Mouse (Mus musculus): ENCODE measurements at regions not wholly inside any gene's neighbourhood (a gene's known extent, or its start where the extent isn't known, plus 50 kb on each side); places are given as distances from the start of the nearest gene placed in this dataset.

DNA sequence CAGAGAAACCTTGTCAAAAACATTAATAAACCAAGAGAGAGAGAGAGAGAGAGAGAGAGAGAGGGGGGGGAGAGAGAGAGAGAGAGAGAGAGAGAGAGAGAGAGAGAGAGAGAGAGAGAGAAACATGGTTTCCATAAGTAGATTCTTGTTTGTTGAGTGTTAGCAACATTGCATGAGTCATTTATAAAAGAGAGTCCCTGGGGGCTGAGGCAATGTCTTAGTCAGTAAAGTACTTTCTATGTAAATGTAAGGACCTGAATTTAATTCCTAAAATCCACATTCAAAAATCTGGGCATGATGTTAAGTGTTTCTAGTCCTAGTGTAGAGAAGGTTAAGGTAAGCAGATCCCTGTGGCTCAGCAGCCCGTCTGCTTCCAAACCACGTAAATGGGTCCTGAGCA is 304.9 kb downstream of the Osr1 start:
- H3K4me3 ChIP-seq (ENCODE audit: insufficient read depth, low read length): no peak overlapping the region
- TF ChIP-seq POLR2A (IDR thresholded peaks at IDR 0.05; ENCODE audit: low read depth, low read length): no peak
- no peak for TF ChIP-seq CTCF (IDR thresholded peaks at IDR 0.05; ENCODE audit: borderline replicate concordance, insufficient read depth, low read length)
- no peaks in the 10 kb centered on the region for H3K4me1 ChIP-seq (ENCODE audit: control insufficient read depth, insufficient read depth, low read length)
- H3K27ac ChIP-seq (ENCODE audit: insufficient read depth, low read length): no peak overlapping the region

DNA sequence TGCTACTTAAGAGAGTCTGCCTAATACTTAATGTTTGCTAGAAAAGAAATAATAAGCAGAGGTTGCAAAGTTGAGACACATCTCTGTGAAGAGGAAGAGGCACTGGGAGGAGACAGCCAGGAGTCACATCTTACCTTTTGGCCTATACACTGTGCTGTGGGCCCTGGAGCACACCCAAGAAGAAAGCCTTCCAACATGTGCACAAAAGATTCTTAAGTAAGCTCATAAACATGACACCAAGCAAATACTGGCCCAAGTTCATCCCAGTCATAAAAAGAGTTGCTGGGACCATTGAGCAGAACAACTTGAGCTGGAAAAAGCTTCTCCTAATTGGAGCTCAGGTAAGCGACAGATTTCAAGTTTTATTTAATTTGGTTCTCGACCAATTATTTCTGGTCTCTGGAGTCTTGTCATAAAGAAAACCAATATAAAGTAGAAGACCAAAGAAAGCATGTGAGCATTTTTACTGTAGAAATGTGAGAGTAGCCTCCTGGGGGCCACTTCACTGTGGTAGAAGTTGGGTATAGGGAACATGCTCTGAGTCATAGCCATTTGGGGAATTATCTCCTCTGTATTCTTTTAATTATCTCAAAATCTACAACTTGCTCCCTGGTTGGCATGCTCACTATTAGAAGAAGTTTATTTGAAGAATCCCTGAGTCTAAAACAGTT is 312.2 kb downstream of the Osr1 start:
- H3K27ac ChIP-seq (ENCODE audit: insufficient read depth, low read length): no peak overlapping the region
- H3K4me1 ChIP-seq (ENCODE audit: control insufficient read depth, insufficient read depth, low read length): no peaks in the 10 kb centered on the region
- TF ChIP-seq CTCF (IDR thresholded peaks at IDR 0.05; ENCODE audit: borderline replicate concordance, insufficient read depth, low read length) (no peak), POLR2A (IDR thresholded peaks at IDR 0.05; ENCODE audit: low read depth, low read length) (no peak)
- no peak overlapping the region for H3K4me3 ChIP-seq (ENCODE audit: insufficient read depth, low read length)

DNA sequence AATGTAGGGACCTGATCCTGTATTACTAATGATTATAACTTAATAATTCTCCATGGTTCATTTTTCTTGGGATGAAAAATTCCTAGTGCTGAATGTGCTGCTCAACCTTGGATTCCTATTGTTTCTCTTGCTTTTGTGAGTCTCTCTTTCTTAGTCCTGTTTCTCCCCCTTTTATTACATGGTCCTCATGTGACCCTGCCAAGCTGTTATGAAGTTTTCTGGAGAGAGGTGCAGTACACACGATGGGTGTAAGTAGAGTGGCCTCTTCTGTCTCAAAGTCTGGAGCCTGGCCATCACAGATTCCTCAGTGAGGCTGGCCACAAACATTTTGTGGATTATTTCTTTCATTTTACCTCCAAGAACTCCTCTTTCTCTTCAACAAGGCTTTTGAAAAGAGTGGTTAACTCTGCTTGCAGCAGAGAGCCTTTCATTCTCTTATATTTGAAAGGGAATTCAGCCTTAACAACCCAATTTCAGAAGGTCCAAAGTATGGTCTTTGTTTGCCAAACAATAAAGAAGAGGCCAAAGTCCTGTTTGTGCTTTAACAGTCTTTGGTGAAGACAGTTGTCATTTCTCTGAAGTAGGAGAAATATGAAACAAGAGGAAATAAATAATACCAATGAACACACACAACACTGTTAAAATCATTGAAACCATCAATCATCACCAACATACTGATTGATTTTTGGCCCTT is 313.3 kb downstream of the Osr1 start:
- H3K4me3 ChIP-seq (ENCODE audit: insufficient read depth, low read length): no peak overlapping the region
- H3K4me1 ChIP-seq (ENCODE audit: control insufficient read depth, insufficient read depth, low read length): no peaks in the 10 kb centered on the region
- TF ChIP-seq POLR2A (IDR thresholded peaks at IDR 0.05; ENCODE audit: low read depth, low read length) (no peak), CTCF (IDR thresholded peaks at IDR 0.05; ENCODE audit: borderline replicate concordance, insufficient read depth, low read length) (no peak)
- H3K27ac ChIP-seq (ENCODE audit: insufficient read depth, low read length): no peak overlapping the region

DNA sequence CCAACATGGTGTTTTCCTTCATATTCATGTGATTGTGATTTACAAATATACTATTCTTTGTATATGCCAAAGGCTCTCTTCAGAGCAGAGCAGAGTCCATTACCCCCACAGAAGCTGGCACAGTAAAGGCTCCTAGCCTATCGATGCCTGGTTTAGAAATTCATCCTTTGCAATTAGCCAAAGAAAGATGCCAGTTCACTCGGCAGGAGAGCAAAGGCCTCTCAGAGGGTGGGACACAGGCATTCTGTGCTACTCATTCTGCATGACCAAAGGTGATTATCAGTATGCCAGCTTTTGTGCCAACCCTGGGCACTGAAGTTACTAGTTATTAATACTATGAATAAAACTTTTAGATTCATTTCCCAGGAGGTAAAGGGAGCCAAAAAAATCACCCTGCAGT is 324.6 kb downstream of the Osr1 start:
- Histone ChIP-seq H3K4me3 (ENCODE audit: insufficient read depth, low read length) (no peak overlapping the region), H3K4me1 (ENCODE audit: control insufficient read depth, insufficient read depth, low read length) (peaks cover 4% of the 10 kb centered on the region; the same call in 1 of the 2 replicates), H3K27ac (ENCODE audit: insufficient read depth, low read length) (no peak overlapping the region)
- TF ChIP-seq CTCF (IDR thresholded peaks at IDR 0.05; ENCODE audit: borderline replicate concordance, insufficient read depth, low read length) (no peak), POLR2A (IDR thresholded peaks at IDR 0.05; ENCODE audit: low read depth, low read length) (no peak)

DNA sequence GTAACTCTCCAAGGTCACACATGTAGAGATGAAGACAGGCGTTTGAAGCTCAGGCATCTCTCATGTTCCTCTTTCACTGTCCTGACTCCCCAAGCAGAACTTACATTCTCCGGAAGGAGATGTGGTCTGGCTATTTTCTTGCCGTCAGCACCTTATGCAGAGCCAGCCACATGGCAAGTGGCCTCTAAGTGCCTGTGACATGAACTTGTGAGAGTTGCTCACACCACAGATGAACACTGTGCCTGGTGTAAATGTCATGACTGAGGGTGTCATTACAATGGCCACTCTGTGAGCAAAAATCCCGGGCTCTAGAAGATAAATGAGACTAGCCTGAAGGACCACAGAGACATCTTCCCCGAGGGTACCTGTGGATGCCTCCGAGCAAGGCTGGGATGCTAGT is 328.1 kb downstream of the Osr1 start:
- Histone ChIP-seq H3K27ac (ENCODE audit: insufficient read depth, low read length) (0 out of 2 replicates have a peak overlapping the region, but pooled peaks have one; percentile 7), H3K4me1 (ENCODE audit: control insufficient read depth, insufficient read depth, low read length) (peaks cover 4% of the 10 kb centered on the region; the same call in 1 of the 2 replicates), H3K4me3 (ENCODE audit: insufficient read depth, low read length) (no peak overlapping the region)
- no peak for TF ChIP-seq POLR2A (IDR thresholded peaks at IDR 0.05; ENCODE audit: low read depth, low read length)
- TF ChIP-seq CTCF (IDR thresholded peaks at IDR 0.05; ENCODE audit: borderline replicate concordance, insufficient read depth, low read length): no peak

DNA sequence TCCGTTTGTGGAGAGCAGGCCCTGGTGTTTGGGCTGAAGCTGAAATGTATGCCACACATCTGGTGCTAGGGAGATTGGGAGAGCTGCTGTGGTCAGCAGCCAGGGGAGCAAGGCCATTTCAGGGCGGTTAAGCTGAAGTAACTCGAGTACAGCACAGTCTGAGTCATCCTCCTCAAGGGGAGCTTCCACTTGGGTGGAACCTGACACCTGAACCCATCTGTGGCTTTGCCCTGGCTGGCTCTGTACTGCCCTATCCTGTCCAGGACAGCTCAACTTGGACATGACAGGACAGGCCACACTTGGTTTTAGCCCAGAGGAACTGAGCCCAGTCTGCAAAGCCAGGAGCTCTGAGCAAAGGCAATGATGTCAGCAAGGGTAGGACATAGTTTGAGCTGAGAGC is 328.5 kb downstream of the Osr1 start:
- TF ChIP-seq POLR2A (IDR thresholded peaks at IDR 0.05; ENCODE audit: low read depth, low read length): no peak
- TF ChIP-seq CTCF (IDR thresholded peaks at IDR 0.05; ENCODE audit: borderline replicate concordance, insufficient read depth, low read length): no peak
- Histone ChIP-seq H3K4me1 (ENCODE audit: control insufficient read depth, insufficient read depth, low read length) (peaks cover 4% of the 10 kb centered on the region; the same call in 1 of the 2 replicates), H3K4me3 (ENCODE audit: insufficient read depth, low read length) (no peak overlapping the region), H3K27ac (ENCODE audit: insufficient read depth, low read length) (0 out of 2 replicates have a peak overlapping the region, but pooled peaks have one; percentile 7)

DNA sequence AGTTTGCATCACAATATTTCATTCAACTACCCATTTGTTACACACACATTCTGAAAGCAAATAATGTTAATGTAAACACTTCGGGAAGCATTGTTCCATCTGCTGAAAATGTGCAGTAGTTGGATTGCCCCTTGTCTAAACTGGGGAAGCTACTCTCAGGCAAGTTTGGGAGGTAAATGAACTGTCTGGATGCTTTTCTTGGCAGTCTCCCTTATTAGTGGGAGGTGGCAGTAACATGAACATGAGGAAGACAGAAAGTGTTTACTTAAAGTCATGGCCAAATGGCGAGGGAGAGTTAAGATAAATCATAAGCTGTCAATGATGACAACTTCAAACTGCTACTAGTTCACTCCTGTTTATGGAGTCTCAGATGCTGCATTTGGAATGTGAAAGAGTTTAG is 332.0 kb downstream of the Osr1 start:
- Histone ChIP-seq H3K4me3 (ENCODE audit: insufficient read depth, low read length) (no peak overlapping the region), H3K27ac (ENCODE audit: insufficient read depth, low read length) (no peak overlapping the region), H3K4me1 (ENCODE audit: control insufficient read depth, insufficient read depth, low read length) (peaks cover 4% of the 10 kb centered on the region; the same call in 1 of the 2 replicates)
- TF ChIP-seq POLR2A (IDR thresholded peaks at IDR 0.05; ENCODE audit: low read depth, low read length): no peak
- TF ChIP-seq CTCF (IDR thresholded peaks at IDR 0.05; ENCODE audit: borderline replicate concordance, insufficient read depth, low read length): no peak

DNA sequence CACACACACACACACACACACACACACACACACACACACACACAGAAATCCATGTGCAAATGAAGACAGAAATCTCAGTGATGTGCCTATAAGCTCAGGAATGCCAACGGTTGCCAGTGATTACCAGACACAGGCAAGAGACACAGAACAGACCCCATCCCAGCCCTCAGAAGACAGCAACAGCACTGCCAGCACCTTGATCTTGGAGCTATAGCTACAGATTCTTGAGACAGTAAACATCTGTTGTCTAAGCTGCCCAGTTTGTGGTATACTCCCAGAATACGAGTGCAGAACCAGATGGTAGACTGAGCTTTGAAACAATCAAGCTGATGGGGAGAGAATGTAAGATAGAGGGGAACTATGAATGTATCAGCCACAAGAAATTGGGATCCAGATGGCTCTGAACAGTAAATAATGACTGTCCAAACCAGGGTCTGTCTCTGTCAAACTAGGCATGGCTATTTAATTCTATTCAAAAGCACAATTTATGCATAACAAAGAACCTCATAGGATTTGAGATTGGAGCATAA is 333.9 kb downstream of the Osr1 start:
- H3K4me3 ChIP-seq (ENCODE audit: insufficient read depth, low read length): no peak overlapping the region
- H3K27ac ChIP-seq (ENCODE audit: insufficient read depth, low read length): no peak overlapping the region
- H3K4me1 ChIP-seq (ENCODE audit: control insufficient read depth, insufficient read depth, low read length): no peaks in the 10 kb centered on the region
- TF ChIP-seq CTCF (IDR thresholded peaks at IDR 0.05; ENCODE audit: borderline replicate concordance, insufficient read depth, low read length) (no peak), POLR2A (IDR thresholded peaks at IDR 0.05; ENCODE audit: low read depth, low read length) (no peak)

DNA sequence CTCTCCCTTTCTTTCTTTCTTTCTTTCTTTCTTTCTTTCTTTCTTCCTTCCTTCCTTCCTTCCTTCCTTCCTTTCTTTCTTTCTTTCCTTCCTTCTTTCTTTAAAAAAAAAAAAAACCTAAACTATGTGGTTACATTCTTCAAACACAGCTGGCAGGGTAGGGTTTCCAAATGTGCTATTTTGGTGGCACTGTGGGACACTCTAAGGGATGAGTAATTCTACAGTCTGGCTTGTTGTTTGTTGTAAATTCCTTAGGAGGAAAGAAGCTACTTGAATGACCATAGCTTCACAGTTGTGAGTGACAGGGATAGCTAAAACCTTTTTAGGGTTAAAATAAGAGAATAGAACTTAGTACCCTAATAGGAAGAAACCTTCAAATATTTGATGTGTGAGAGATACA is 342.4 kb downstream of the Osr1 start:
- no peak overlapping the region for H3K27ac ChIP-seq (ENCODE audit: insufficient read depth, low read length)
- H3K4me1 ChIP-seq (ENCODE audit: control insufficient read depth, insufficient read depth, low read length): no peaks in the 10 kb centered on the region
- TF ChIP-seq CTCF (IDR thresholded peaks at IDR 0.05; ENCODE audit: borderline replicate concordance, insufficient read depth, low read length) (no peak), POLR2A (IDR thresholded peaks at IDR 0.05; ENCODE audit: low read depth, low read length) (no peak)
- no peak overlapping the region for H3K4me3 ChIP-seq (ENCODE audit: insufficient read depth, low read length)

DNA sequence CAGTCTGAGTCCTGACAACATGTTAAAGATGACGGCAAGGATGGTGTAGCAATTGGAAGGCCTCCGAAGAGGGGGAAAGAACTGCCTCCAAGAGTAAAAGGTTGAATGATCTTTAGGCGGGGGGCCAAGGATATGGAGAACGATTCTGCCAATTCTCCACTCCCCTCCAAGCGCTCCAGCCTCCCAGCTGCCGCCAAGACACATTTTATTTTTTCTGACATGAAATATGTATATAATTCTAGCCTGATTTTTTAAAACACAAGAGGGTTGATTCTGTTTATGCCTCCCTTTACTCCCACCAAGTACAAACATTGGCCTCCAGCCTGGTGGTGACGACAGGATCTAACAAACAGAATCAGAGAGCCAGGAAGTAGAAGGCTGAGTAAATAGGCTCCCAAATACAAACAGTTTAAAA is 345.8 kb downstream of the Osr1 start:
- no peak for TF ChIP-seq POLR2A (IDR thresholded peaks at IDR 0.05; ENCODE audit: low read depth, low read length)
- TF ChIP-seq CTCF (IDR thresholded peaks at IDR 0.05; ENCODE audit: borderline replicate concordance, insufficient read depth, low read length): no peak
- Histone ChIP-seq H3K4me3 (ENCODE audit: insufficient read depth, low read length) (no peak overlapping the region), H3K27ac (ENCODE audit: insufficient read depth, low read length) (no peak overlapping the region), H3K4me1 (ENCODE audit: control insufficient read depth, insufficient read depth, low read length) (no peaks in the 10 kb centered on the region)

Measured in embryonic fibroblast, embryonic 13.5 days (primary cell).